Mouse (Mus musculus): ENCODE data around the gene Ncor1. TPM values are rescaled to one million over a fixed set of nuclear protein-coding genes. Genes with fewer than 3 reads are reported as not detected.

Ncor1 gene
- polyA plus RNA-seq, 1 experiment from 2014 or later = 148 TPM

- WGBS = under 1% methylated on average over 26 of the region's 57 CpGs
- Histone ChIP-seq H3K9ac (peak overlapping the region; percentile 82), H3K36me3 (peaks cover 13% of the 10 kb centered on the region), H3K4me2 (peak overlapping the region; percentile 56), H3K4me3 (peak overlapping the region; percentile 95), H3K27me3 (no peaks in the 10 kb centered on the region), H3K4me1 (peaks cover 4% of the 10 kb centered on the region; the same call in 1 of the 2 replicates), H3K9me3 (no peaks in the 10 kb centered on the region), H3K27ac (peak overlapping the region; percentile 93)
- ATAC-seq (ENCODE audit: insufficient number of reproducible peaks, low FRiP score, low TSS enrichment, low read depth) = peak; percentile 65
Measured at GRCm38 (mm10) chr11:62281601-62281997, 176.7 kb downstream of the Ncor1 start.

- H3K9ac ChIP-seq = peak within 1 kb of the TSS; percentile 82
- H3K27me3 ChIP-seq = no peaks in the 10 kb centered on the region
- peak within 1 kb of the TSS; percentile 93 for H3K27ac ChIP-seq
- ATAC-seq (ENCODE audit: insufficient number of reproducible peaks, low FRiP score, low TSS enrichment, low read depth) = peak; percentile 96
- H3K4me2 ChIP-seq = peak within 1 kb of the TSS; percentile 56
- peak within 1 kb of the TSS; percentile 95 for H3K4me3 ChIP-seq
- under 1% methylated on average over 66 of the region's 68 CpGs for WGBS
- peaks cover 4% of the 10 kb centered on the region; the same call in 1 of the 2 replicates for H3K4me1 ChIP-seq
- no peaks in the 10 kb centered on the region for H3K9me3 ChIP-seq
- peaks cover 8% of the 10 kb centered on the region for H3K36me3 ChIP-seq
Measured at GRCm38 (mm10) chr11:62280675-62281600, 177.4 kb downstream of the Ncor1 start, which contains the start of the genes Zswim7 and Ttc19. Gene Zswim7, minus strand, starts transcription at chr11:62281375. Gene Ttc19, plus strand, starts transcription at chr11:62281473.

GRCm38 (mm10) chr11:62278027-62278426 lies 180.3 kb downstream of the Ncor1 start:
- WGBS = 16% methylated on average over 5 of the region's 5 CpGs
- Histone ChIP-seq H3K4me2 (no peak overlapping the region), H3K4me1 (peaks cover 4% of the 10 kb centered on the region; the same call in 1 of the 2 replicates), H3K9ac (no peak overlapping the region), H3K27ac (no peak overlapping the region), H3K9me3 (no peaks in the 10 kb centered on the region), H3K27me3 (no peaks in the 10 kb centered on the region), H3K4me3 (no peak overlapping the region), H3K36me3 (no peaks in the 10 kb centered on the region)
- ATAC-seq (ENCODE audit: insufficient number of reproducible peaks, low FRiP score, low TSS enrichment, low read depth) = no peak

GRCm38 (mm10) chr11:62277086-62277485 lies 181.3 kb downstream of the Ncor1 start:
- H3K9ac ChIP-seq = no peak overlapping the region
- no peak overlapping the region for H3K27ac ChIP-seq
- H3K27me3 ChIP-seq = no peaks in the 10 kb centered on the region
- H3K4me3 ChIP-seq = no peak overlapping the region
- H3K9me3 ChIP-seq = no peaks in the 10 kb centered on the region
- H3K4me2 ChIP-seq = no peak overlapping the region
- H3K36me3 ChIP-seq = no peaks in the 10 kb centered on the region
- 63% methylated on average over 8 of the region's 8 CpGs for WGBS
- 0 out of 2 replicates have a peak, but pooled peaks cover 3% of the 10 kb centered on the region for H3K4me1 ChIP-seq
- no peak for ATAC-seq (ENCODE audit: insufficient number of reproducible peaks, low FRiP score, low TSS enrichment, low read depth)

- 49% methylated on average over 5 of the region's 5 CpGs for WGBS
- peaks cover 5% of the 10 kb centered on the region; the same call in 1 of the 2 replicates for H3K4me1 ChIP-seq
- H3K9ac ChIP-seq = no peak overlapping the region
- H3K4me3 ChIP-seq = no peak overlapping the region
- no peak overlapping the region for H3K27ac ChIP-seq
- ATAC-seq (ENCODE audit: insufficient number of reproducible peaks, low FRiP score, low TSS enrichment, low read depth) = no peak
- H3K9me3 ChIP-seq = no peaks in the 10 kb centered on the region
- no peak overlapping the region for H3K4me2 ChIP-seq
- H3K36me3 ChIP-seq = peaks cover 4% of the 10 kb centered on the region; the same call in 1 of the 2 replicates
- H3K27me3 ChIP-seq = no peaks in the 10 kb centered on the region
Measured at GRCm38 (mm10) chr11:62270851-62271250, 187.5 kb downstream of the Ncor1 start.

GRCm38 (mm10) chr11:62269097-62269496 lies 189.2 kb downstream of the Ncor1 start:
- Histone ChIP-seq H3K9me3 (no peaks in the 10 kb centered on the region), H3K27ac (no peak overlapping the region), H3K27me3 (no peaks in the 10 kb centered on the region), H3K4me3 (no peak overlapping the region), H3K4me1 (peaks cover 5% of the 10 kb centered on the region; the same call in 1 of the 2 replicates), H3K36me3 (peaks cover 7% of the 10 kb centered on the region; the same call in 1 of the 2 replicates), H3K9ac (no peak overlapping the region), H3K4me2 (no peak overlapping the region)
- no peak for ATAC-seq (ENCODE audit: insufficient number of reproducible peaks, low FRiP score, low TSS enrichment, low read depth)
- 65% methylated on average over 12 of the region's 12 CpGs for WGBS

GRCm38 (mm10) chr11:62268381-62268780 lies 190.0 kb downstream of the Ncor1 start:
- Histone ChIP-seq H3K36me3 (peaks cover 7% of the 10 kb centered on the region; the same call in 1 of the 2 replicates), H3K9ac (no peak overlapping the region), H3K27ac (no peak overlapping the region), H3K4me2 (no peak overlapping the region), H3K4me1 (peaks cover 5% of the 10 kb centered on the region; the same call in 1 of the 2 replicates), H3K27me3 (no peaks in the 10 kb centered on the region), H3K4me3 (no peak overlapping the region), H3K9me3 (no peaks in the 10 kb centered on the region)
- 71% methylated on average over 8 of the region's 8 CpGs for WGBS
- ATAC-seq (ENCODE audit: insufficient number of reproducible peaks, low FRiP score, low TSS enrichment, low read depth) = no peak

- H3K4me2 ChIP-seq = no peak overlapping the region
- H3K9me3 ChIP-seq = no peaks in the 10 kb centered on the region
- no peak overlapping the region for H3K4me3 ChIP-seq
- no peaks in the 10 kb centered on the region for H3K27me3 ChIP-seq
- H3K4me1 ChIP-seq = peaks cover 5% of the 10 kb centered on the region; the same call in 1 of the 2 replicates
- no peak overlapping the region for H3K9ac ChIP-seq
- no peak overlapping the region for H3K27ac ChIP-seq
- ATAC-seq (ENCODE audit: insufficient number of reproducible peaks, low FRiP score, low TSS enrichment, low read depth) = no peak
- WGBS = 78% methylated on average over 17 of the region's 17 CpGs
- peaks cover 7% of the 10 kb centered on the region; the same call in 1 of the 2 replicates for H3K36me3 ChIP-seq
Measured at GRCm38 (mm10) chr11:62266466-62267214, 191.7 kb downstream of the Ncor1 start.

Other genes starting within 250 kb of the Ncor1 start
- gene Adora2b, start 209.6 kb downstream of the Ncor1 start, polyA plus RNA-seq (2015; fragmentation: Nextera tagmentation; extraction: Ambion mirVana) = 13.9 and 14.4 TPM in 2 replicates
- 16.3 and 16.5 TPM in 2 replicates for gene Zswim7, start 177.2 kb downstream of the Ncor1 start, polyA plus RNA-seq (2015; fragmentation: Nextera tagmentation; extraction: Ambion mirVana)
- gene Ttc19, start 177.1 kb downstream of the Ncor1 start, polyA plus RNA-seq (2015; fragmentation: Nextera tagmentation; extraction: Ambion mirVana) = 17.0 and 19.1 TPM in 2 replicates
- 7.3 and 7.7 TPM in 2 replicates for gene Pigl, start 81 bp downstream of the Ncor1 start, polyA plus RNA-seq (2015; fragmentation: Nextera tagmentation; extraction: Ambion mirVana)
- gene Cenpv, start 80.7 kb upstream of the Ncor1 start, polyA plus RNA-seq (2015; fragmentation: Nextera tagmentation; extraction: Ambion mirVana) = 14.2 and 15.9 TPM in 2 replicates
- gene Ubb, start 92.6 kb upstream of the Ncor1 start, polyA plus RNA-seq (2015; fragmentation: Nextera tagmentation; extraction: Ambion mirVana) = 3,280 and 3,478 TPM in 2 replicates
- 4.1 and 5.1 TPM in 2 replicates for gene Trpv2, start 115.9 kb upstream of the Ncor1 start, polyA plus RNA-seq (2015; fragmentation: Nextera tagmentation; extraction: Ambion mirVana)
- 13.1 and 14.5 TPM in 2 replicates for gene Lrrc75a, start 190.0 kb upstream of the Ncor1 start, polyA plus RNA-seq (2015; fragmentation: Nextera tagmentation; extraction: Ambion mirVana)
- 57.0 and 61.9 TPM in 2 replicates for gene Mmgt2, start 190.1 kb upstream of the Ncor1 start, polyA plus RNA-seq (2015; fragmentation: Nextera tagmentation; extraction: Ambion mirVana)